Comparison of ENCODE assay signal across 7 mouse cellular contexts in the genomic region with DNA sequence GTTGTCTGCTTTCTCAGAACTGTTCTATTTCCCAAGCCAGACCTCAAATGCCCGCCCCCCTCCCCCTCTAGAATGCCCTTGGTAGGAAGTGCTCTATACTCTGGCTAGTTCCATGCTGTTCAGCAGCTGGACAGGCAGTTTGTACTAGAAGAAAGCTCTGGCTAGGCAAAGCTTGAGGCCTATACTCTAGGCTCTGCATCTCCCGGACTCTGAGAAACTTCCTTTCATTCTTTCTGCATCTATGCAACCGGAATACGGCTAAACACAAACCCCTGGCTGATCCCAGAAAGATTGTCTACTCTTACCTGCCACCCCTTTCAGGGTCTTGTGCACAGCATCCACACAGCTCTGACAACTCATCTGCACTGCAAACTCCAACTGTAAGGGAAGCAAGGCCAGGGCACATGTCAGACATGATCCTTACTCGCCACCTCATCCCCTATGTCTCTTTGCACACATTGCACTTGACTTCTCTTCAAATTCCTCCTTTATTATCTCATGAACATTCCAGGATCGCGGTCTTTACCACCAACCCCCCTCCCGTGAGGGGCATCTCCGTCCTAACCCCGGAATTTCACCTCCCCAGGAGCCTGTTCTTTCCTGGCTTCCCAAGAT. TPM values are rescaled to one million over a fixed set of nuclear protein-coding genes. Genes with fewer than 3 reads are reported as not detected.
DNase-seq lines count a peak whose midpoint lies in the region; ATAC-seq and TF ChIP-seq lines count a peak whose summit lies in the region.

No protein-coding gene starts in this region.

- peak overlapping the region; percentile 73 for H3K9ac ChIP-seq in limb, embryonic 14.5 days (ENCODE audit: low read depth, low read length, severe bottlenecking)

- ATAC-seq in erythroblast, adult 5-6 weeks (replicated peaks; ENCODE audit: low FRiP score, poor library complexity, severe bottlenecking): peak; percentile 49
- ATAC-seq in limb, embryonic 14.5 days (ENCODE audit: low FRiP score, low read depth): no peak

- WGBS in limb, embryonic 14.5 days: 37% methylated on average over 10 of the region's 10 CpGs

- peak overlapping the region; percentile 95 for H3K4me2 ChIP-seq in limb, embryonic 14.5 days (replicated peaks; ENCODE audit: low read depth, low read length, severe bottlenecking)

- H3K9me3 ChIP-seq in limb, embryonic 14.5 days (ENCODE audit: control insufficient read depth, low read length): no peaks in the 10 kb centered on the region

- DNase-seq in retina, embryonic 14.5 days (ENCODE audit: low spot score): peak; percentile 3
- no peak for DNase-seq in retina, postnatal 1 day
- DNase-seq in limb, embryonic 14.5 days (ENCODE audit: low spot score): no peak
- peak; percentile 27 for DNase-seq in yolk sac, embryonic 10.5 days (ENCODE audit: low spot score)
- DNase-seq in thymus, postnatal 25 days: no peak
- DNase-seq in testis, postnatal 14 days (ENCODE audit: low spot score): no peak

- peaks cover 15% of the 10 kb centered on the region for H3K27me3 ChIP-seq in limb, embryonic 14.5 days (ENCODE audit: control insufficient read depth, insufficient read depth, low read length)

- no peak overlapping the region for H3K27ac ChIP-seq in limb, embryonic 14.5 days (replicated peaks; ENCODE audit: low read depth, low read length)

- H3K4me1 ChIP-seq in limb, embryonic 14.5 days (ENCODE audit: control insufficient read depth, insufficient read depth, low read length): peaks cover 10% of the 10 kb centered on the region

- H3K36me3 ChIP-seq in limb, embryonic 14.5 days (ENCODE audit: control insufficient read depth, insufficient read depth, low read length): peaks cover 5% of the 10 kb centered on the region; the same call in 1 of the 2 replicates

- TF ChIP-seq POLR2A in limb, embryonic 14.5 days (IDR thresholded peaks at IDR 0.05; ENCODE audit: borderline replicate concordance, extremely low read depth, insufficient read depth, insufficient read length): no peak

- H3K4me3 ChIP-seq in limb, embryonic 14.5 days (replicated peaks; ENCODE audit: low read length): peak overlapping the region; percentile 58

RNA-seq across cellular contexts. Expression of gene Ccs, which starts 0.5 kb away (rescaled TPM):
- total RNA-seq in erythroblast, adult 5-6 weeks (2015; ENCODE audit: low replicate concordance): 12.3 and 18.8 TPM in 2 replicates
- 24.4 and 66.9 TPM in 2 replicates for total RNA-seq in erythroblast, adult 5-6 weeks (2017; ENCODE audit: low replicate concordance)
- polyA plus RNA-seq in limb, embryonic 14.5 days (2012; rRNA removed): 57.2 and 65.9 TPM in 2 replicates
- 63.2 and 64.8 TPM in 2 replicates for polyA plus RNA-seq in limb, embryonic 14.5 days (2014; fragmentation: Nextera tagmentation; extraction: Ambion mirVana)

RNA-seq across cellular contexts. Expression of gene Ccdc87, which starts 0.5 kb away (rescaled TPM):
- total RNA-seq in erythroblast, adult 5-6 weeks (2015; ENCODE audit: low replicate concordance): not detected in 2 replicates
- total RNA-seq in erythroblast, adult 5-6 weeks (2017; ENCODE audit: low replicate concordance): not detected in 2 replicates
- 0.03 and 0.05 TPM in 2 replicates for polyA plus RNA-seq in limb, embryonic 14.5 days (2012; rRNA removed)
- polyA plus RNA-seq in limb, embryonic 14.5 days (2014; fragmentation: Nextera tagmentation; extraction: Ambion mirVana): 0.06 and 0.26 TPM in 2 replicates

RNA-seq across cellular contexts. Expression of gene Ctsf, which starts 16.3 kb away (rescaled TPM):
- total RNA-seq in erythroblast, adult 5-6 weeks (2015; ENCODE audit: low replicate concordance): 79.7 and 90.9 TPM in 2 replicates
- 51.5 and 94.7 TPM in 2 replicates for total RNA-seq in erythroblast, adult 5-6 weeks (2017; ENCODE audit: low replicate concordance)
- polyA plus RNA-seq in limb, embryonic 14.5 days (2012; rRNA removed): 49.9 and 84.7 TPM in 2 replicates
- polyA plus RNA-seq in limb, embryonic 14.5 days (2014; fragmentation: Nextera tagmentation; extraction: Ambion mirVana): 38.9 and 45.9 TPM in 2 replicates

RNA-seq across cellular contexts. Expression of gene Rbm14, which starts 27.2 kb away (rescaled TPM):
- total RNA-seq in erythroblast, adult 5-6 weeks (2015; ENCODE audit: low replicate concordance): 63.8 and 73.6 TPM in 2 replicates
- total RNA-seq in erythroblast, adult 5-6 weeks (2017; ENCODE audit: low replicate concordance): 59.4 and 71.3 TPM in 2 replicates
- polyA plus RNA-seq in limb, embryonic 14.5 days (2012; rRNA removed): 69.9 and 98.5 TPM in 2 replicates
- polyA plus RNA-seq in limb, embryonic 14.5 days (2014; fragmentation: Nextera tagmentation; extraction: Ambion mirVana): 69.8 and 71.9 TPM in 2 replicates

RNA-seq across cellular contexts. Expression of gene Gm21992, which starts 27.2 kb away (rescaled TPM):
- 7.7 and 74.0 TPM in 2 replicates for total RNA-seq in erythroblast, adult 5-6 weeks (2015; ENCODE audit: low replicate concordance)
- 20.6 and 28.2 TPM in 2 replicates for total RNA-seq in erythroblast, adult 5-6 weeks (2017; ENCODE audit: low replicate concordance)
- 36.0 and 83.7 TPM in 2 replicates for polyA plus RNA-seq in limb, embryonic 14.5 days (2012; rRNA removed)
- polyA plus RNA-seq in limb, embryonic 14.5 days (2014; fragmentation: Nextera tagmentation; extraction: Ambion mirVana): 15.5 and 22.0 TPM in 2 replicates

Comparison
In these comparisons a context has a peak if more than half of its experiments do, and no peak if none do; other contexts are left out.
1. DNase-seq: peak in retina, embryonic 14.5 days (single experiment) and yolk sac, embryonic 10.5 days (single experiment); none in retina, postnatal 1 day (single experiment), limb, embryonic 14.5 days (single experiment), thymus, postnatal 25 days (single experiment) and testis, postnatal 14 days (single experiment).